Mouse (Mus musculus) kidney, embryonic 14.5 days (tissue): ENCODE results near the gene Hnrnpl. TPM values are rescaled to one million over a fixed set of nuclear protein-coding genes. Genes with fewer than 3 reads are reported as not detected.

Source experiments
- ATAC-seq: fragments of 200-750 bp; cut with Nextera tagmentation; 2 replicates; pipeline ENCODE4 v1.8.0; 2017; ENCODE audit warnings: moderate number of reproducible peaks, mild to moderate bottlenecking, moderate TSS enrichment, moderate library complexity; ENCODE audit not compliant: low FRiP score, low TSS enrichment
- H3K27ac ChIP-seq: fragments of 300-500 bp; sonication (generic); 2 replicates; pipeline ENCODE4 v1.5.1; 2014; ENCODE audit warnings: low read depth, mild to moderate bottlenecking, low read length, moderate library complexity, mixed read lengths
- H3K27me3 ChIP-seq: fragments of 300-500 bp; sonication (generic); 2 replicates; pipeline ENCODE4 v1.6.1; 2014; ENCODE audit warnings: mild to moderate bottlenecking, low read length; ENCODE audit not compliant: control insufficient read depth, insufficient read depth
- H3K36me3 ChIP-seq: fragments of 300-500 bp; sonication (generic); 2 replicates; pipeline ENCODE4 v1.6.1; 2014; ENCODE audit warnings: low read length, mixed read lengths; ENCODE audit not compliant: control insufficient read depth, insufficient read depth
- H3K4me1 ChIP-seq: fragments of 300-500 bp; sonication (generic); 2 replicates; pipeline ENCODE4 v1.6.1; 2014; ENCODE audit warnings: low read length, mixed read lengths; ENCODE audit not compliant: control insufficient read depth, insufficient read depth
- H3K4me2 ChIP-seq: fragments of 300-500 bp; sonication (generic); replicated peaks from 2 replicates; pipeline ENCODE4 v1.6.1; 2014; ENCODE audit warnings: low read depth, mild to moderate bottlenecking, low read length
- H3K4me3 ChIP-seq: fragments of 300-500 bp; sonication (generic); 2 replicates; pipeline ENCODE4 v1.5.1; 2014; ENCODE audit warnings: mild to moderate bottlenecking, low read length
- H3K9ac ChIP-seq: fragments of 300-500 bp; sonication (generic); 2 replicates; pipeline ENCODE4 v1.6.1; 2014; ENCODE audit warnings: low read depth, mild to moderate bottlenecking, low read length, moderate library complexity
- H3K9me3 ChIP-seq: fragments of 300-500 bp; sonication (generic); 2 replicates; pipeline ENCODE4 v1.6.1; 2016; ENCODE audit warnings: low read length; ENCODE audit not compliant: control insufficient read depth
- WGBS: fragments of 180-500 bp; shearing (Covaris S2); extraction: QIAGEN DNeasy Blood & Tissue Kit; methylation state at CpG from one replicate; pipeline ENCODE4 v1.1.7; 2014; 5-methylcytosine and 5-hydroxymethylcytosine counted together
- polyA plus RNA-seq: library from polyadenylated mRNA; unstranded; fragments of >200 nt; fragmentation: Nextera tagmentation; extraction: Ambion mirVana; gene quantifications from 2 replicates; pipeline ENCODE4 v1.2.1, GENCODE M21; 2014

The Hnrnpl gene
- polyA plus RNA-seq, 1 experiment from 2014 or later: 283 TPM

DNA sequence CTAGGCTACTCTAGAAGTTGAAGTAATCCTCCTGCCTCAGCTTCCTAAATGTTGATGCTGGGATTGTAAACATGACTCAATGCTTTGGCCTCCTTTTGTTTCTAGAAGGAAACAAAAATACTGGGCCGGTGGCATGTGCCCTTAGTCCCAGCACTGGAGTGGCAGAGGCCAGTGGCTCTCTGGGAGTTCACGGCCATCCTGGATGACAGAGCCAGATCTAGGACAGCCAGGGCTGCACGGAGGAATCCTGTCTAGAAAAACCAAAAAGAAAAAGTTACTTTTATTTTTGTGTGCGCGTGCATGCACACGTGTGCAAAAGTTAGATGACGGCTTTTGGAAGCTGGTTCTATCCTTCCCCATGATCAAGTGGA lies 18.0 kb downstream of the Hnrnpl start:
- peaks cover 26% of the 10 kb centered on the region for H3K36me3 ChIP-seq
- 95% methylated on average over 7 of the region's 7 CpGs for WGBS
- H3K9ac ChIP-seq: 0 out of 2 replicates have a peak overlapping the region, but pooled peaks have one; percentile 66
- no peak for ATAC-seq
- H3K4me2 ChIP-seq: peak overlapping the region; percentile 53
- no peak overlapping the region for H3K4me3 ChIP-seq
- no peaks in the 10 kb centered on the region for H3K4me1 ChIP-seq
- no peak overlapping the region; the same call in 1 of the 2 replicates for H3K27ac ChIP-seq
- H3K27me3 ChIP-seq: no peaks in the 10 kb centered on the region
- H3K9me3 ChIP-seq: peaks cover 2% of the 10 kb centered on the region; the same call in 1 of the 2 replicates

DNA sequence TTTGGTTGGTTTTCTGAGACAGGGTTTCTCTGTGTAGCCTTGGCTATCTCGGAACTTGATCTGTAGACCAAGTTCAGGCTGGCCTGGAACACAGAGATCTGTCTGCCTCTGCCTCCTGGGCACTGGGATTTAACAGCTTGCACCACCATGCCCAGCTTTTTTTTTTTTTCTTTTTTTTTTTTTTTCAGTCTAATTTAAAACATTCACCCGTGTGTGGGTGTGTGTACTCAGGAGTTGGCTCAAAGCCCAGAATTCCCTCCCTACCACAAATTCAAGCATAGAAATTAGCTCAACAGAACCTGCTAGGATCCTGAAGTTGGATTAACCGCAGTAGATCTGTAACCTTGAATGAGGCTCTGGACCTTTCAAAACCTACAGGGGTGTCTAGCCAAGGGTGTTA lies 19.0 kb downstream of the Hnrnpl start:
- WGBS: 56% methylated on average over 3 of the region's 3 CpGs
- Histone ChIP-seq H3K9me3 (peaks cover 2% of the 10 kb centered on the region; the same call in 1 of the 2 replicates), H3K27me3 (no peaks in the 10 kb centered on the region), H3K4me1 (no peaks in the 10 kb centered on the region), H3K9ac (no peak overlapping the region), H3K4me2 (no peak overlapping the region), H3K36me3 (peaks cover 23% of the 10 kb centered on the region), H3K27ac (no peak overlapping the region), H3K4me3 (no peak overlapping the region)
- ATAC-seq: no peak

DNA sequence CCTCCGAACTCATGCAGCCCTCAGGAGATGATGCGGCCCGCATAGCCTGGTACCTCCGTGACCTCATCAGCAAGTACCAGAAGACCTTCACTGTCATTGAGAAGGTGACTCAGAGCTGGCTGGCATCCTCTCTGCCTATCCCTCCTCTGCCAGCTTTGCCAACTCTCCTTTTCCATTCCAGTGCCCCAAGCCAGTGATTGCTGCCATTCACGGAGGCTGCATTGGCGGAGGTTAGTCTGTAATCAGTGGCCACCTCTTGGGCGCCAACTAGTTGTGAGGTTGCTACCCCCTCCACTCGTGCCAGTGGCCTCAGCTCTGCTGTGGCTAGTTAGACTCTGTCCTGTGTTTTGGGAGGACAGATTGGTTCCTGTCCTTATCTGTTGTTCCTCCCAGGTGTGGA lies 21.5 kb downstream of the Hnrnpl start:
- Histone ChIP-seq H3K9me3 (peaks cover 2% of the 10 kb centered on the region; the same call in 1 of the 2 replicates), H3K4me2 (no peak overlapping the region), H3K9ac (no peak overlapping the region), H3K36me3 (peaks cover 16% of the 10 kb centered on the region), H3K27ac (no peak overlapping the region), H3K27me3 (no peaks in the 10 kb centered on the region), H3K4me3 (no peak overlapping the region), H3K4me1 (no peaks in the 10 kb centered on the region)
- 94% methylated on average over 8 of the region's 8 CpGs for WGBS
- ATAC-seq: no peak

DNA sequence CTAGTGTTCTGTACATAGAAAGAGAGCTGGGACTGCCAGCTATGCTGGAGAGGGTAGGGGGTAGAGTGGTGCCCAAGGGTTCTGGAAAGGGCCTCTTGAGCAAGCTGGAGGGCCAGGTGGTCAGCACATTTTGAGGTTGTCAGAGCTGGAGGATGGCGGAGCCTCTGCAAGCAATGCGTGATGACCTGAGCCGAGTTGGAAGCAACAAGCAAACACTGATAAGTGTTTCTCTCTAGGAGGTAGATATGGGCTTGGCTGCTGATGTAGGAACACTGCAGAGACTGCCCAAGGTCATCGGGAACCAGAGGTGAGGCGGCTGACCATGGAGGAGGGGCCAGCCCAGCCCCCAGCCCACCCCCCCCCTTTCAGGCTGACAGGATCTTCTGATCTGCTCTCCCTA lies 22.6 kb downstream of the Hnrnpl start:
- Histone ChIP-seq H3K4me3 (no peak overlapping the region), H3K4me1 (no peaks in the 10 kb centered on the region), H3K36me3 (peaks cover 16% of the 10 kb centered on the region), H3K9ac (no peak overlapping the region), H3K4me2 (no peak overlapping the region), H3K27ac (no peak overlapping the region), H3K9me3 (peaks cover 2% of the 10 kb centered on the region; the same call in 1 of the 2 replicates), H3K27me3 (no peaks in the 10 kb centered on the region)
- ATAC-seq: no peak
- 81% methylated on average over 5 of the region's 5 CpGs for WGBS

DNA sequence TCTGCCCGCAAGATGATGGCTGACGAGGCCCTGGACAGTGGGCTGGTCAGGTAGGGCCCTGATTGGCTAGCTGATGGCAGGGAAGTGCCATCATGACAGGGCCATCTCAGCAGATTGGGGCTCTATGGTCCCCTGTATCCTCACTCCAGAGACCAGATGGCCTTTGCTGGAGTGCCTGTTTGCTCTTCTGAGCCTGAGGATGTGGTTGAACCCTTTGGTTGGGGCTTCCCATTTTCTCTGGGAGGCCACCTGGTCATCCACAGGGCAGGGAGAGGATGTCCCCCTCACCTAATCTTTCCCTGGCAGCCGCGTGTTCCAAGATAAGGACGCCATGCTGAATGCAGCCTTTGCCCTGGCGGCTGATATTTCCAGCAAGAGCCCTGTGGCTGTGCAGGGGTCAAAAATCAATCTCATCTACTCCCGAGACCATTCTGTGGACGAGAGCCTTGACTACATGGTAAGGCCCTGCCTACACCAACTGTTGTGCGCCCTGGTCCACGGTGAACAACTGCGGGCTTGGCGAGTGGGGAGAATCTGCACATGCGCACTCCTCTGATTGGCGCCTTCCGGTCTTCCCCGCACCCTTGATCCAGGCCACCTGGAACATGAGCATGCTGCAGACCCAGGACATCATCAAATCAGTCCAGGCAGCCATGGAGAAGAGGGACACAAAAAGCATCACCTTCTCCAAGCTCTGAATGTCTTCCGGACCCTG lies 23.2 kb downstream of the Hnrnpl start:
- H3K36me3 ChIP-seq: peaks cover 16% of the 10 kb centered on the region
- no peak overlapping the region for H3K27ac ChIP-seq
- H3K4me3 ChIP-seq: no peak overlapping the region
- H3K9ac ChIP-seq: no peak overlapping the region
- WGBS: 90% methylated on average over 17 of the region's 17 CpGs
- no peak for ATAC-seq
- peaks cover 2% of the 10 kb centered on the region; the same call in 1 of the 2 replicates for H3K9me3 ChIP-seq
- no peaks in the 10 kb centered on the region for H3K4me1 ChIP-seq
- H3K27me3 ChIP-seq: no peaks in the 10 kb centered on the region
- no peak overlapping the region for H3K4me2 ChIP-seq

DNA sequence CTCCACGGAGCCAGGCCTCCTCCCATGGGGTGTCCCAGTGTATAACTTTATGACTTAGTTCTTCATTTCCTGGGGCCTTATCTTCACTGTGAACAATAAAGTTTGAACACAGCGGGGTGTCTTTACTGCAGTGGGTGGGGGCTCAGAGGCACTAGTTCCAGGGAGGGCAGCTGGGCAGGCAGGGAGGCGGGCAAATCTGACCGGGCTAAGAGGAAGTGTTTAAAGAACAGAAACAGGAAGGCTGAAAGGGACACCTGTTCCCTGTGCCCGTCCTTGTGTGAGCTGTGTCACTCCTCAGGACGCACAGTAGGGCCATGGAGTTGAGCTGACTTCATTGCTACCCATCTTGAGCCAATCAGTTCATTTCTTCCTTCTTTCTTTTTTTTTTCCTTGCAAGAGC lies 23.8 kb downstream of the Hnrnpl start:
- ATAC-seq: no peak
- WGBS: 60% methylated on average over 6 of the region's 6 CpGs
- no peaks in the 10 kb centered on the region for H3K4me1 ChIP-seq
- H3K27me3 ChIP-seq: no peaks in the 10 kb centered on the region
- H3K36me3 ChIP-seq: peaks cover 16% of the 10 kb centered on the region
- no peak overlapping the region for H3K27ac ChIP-seq
- H3K9me3 ChIP-seq: peaks cover 2% of the 10 kb centered on the region; the same call in 1 of the 2 replicates
- no peak overlapping the region for H3K4me3 ChIP-seq
- H3K4me2 ChIP-seq: no peak overlapping the region
- no peak overlapping the region for H3K9ac ChIP-seq

DNA sequence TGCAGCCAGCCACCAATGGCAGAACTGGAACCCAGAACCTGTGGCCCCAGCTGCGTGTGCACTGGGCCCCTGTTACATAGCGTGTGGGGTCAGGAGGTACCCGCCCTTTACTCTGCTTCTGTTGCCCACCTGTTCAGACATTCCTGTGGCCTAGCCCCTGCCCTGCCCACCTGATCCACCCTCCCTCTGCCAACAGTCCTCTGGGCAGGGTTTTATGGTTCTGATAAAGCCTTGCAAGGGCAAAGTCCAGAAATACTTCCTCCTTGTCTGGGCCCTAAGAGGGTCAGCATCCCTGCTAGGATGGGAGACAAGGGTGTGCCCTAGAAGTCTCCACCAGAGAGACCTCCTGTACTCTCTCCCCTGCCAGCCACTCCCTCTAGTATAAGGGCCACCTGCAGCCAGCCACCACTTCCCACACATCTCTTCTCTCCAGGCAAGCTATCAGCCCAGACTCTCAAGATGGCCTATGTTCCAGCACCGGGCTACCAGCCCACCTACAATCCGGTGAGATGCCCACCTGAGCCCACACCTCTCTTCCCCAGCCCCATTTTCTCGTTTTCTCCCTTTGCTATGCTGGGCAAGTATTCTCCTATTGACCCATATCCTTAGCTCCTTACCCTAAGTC lies 25.5 kb downstream of the Hnrnpl start, which contains the start of gene Lgals4:
Gene Lgals4 (plus strand): TSS at position 132 of the 625 bp plus-strand sequence.
- WGBS: 84% methylated on average over 6 of the region's 6 CpGs
- peaks cover 16% of the 10 kb centered on the region for H3K36me3 ChIP-seq
- H3K9me3 ChIP-seq: peaks cover 2% of the 10 kb centered on the region; the same call in 1 of the 2 replicates
- ATAC-seq: no peak
- H3K4me3 ChIP-seq: no peak within 1 kb of the TSS
- no peaks in the 10 kb centered on the region for H3K27me3 ChIP-seq
- no peak within 1 kb of the TSS for H3K9ac ChIP-seq
- no peak within 1 kb of the TSS for H3K4me2 ChIP-seq
- no peaks in the 10 kb centered on the region for H3K4me1 ChIP-seq
- no peak within 1 kb of the TSS for H3K27ac ChIP-seq

DNA sequence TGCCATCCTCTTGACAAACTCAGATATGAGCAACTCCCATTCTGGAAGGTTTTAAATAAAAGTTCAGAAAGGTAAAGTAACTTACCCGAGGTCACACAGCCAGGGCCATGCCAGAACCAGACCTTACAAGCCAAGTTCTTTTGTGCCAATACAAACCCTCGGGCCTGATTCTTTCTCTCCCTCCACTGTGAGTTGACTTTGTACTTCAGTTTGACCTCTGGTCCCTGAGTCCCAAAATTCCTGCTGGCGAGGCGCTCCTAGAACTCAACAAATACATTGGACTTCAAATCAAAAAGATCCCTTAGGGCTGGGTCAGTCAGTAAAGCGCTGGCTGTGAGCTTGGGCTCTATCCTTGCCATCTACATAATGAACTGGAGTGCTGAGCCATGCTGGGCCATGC lies 28.6 kb downstream of the Hnrnpl start:
- no peak overlapping the region for H3K4me3 ChIP-seq
- H3K4me1 ChIP-seq: no peaks in the 10 kb centered on the region
- no peak for ATAC-seq
- H3K27ac ChIP-seq: no peak overlapping the region
- no peak overlapping the region for H3K9ac ChIP-seq
- no peaks in the 10 kb centered on the region for H3K27me3 ChIP-seq
- H3K36me3 ChIP-seq: peaks cover 2% of the 10 kb centered on the region; the same call in 1 of the 2 replicates
- WGBS: 87% methylated on average over 5 of the region's 5 CpGs
- no peak overlapping the region for H3K4me2 ChIP-seq
- H3K9me3 ChIP-seq: no peaks in the 10 kb centered on the region

DNA sequence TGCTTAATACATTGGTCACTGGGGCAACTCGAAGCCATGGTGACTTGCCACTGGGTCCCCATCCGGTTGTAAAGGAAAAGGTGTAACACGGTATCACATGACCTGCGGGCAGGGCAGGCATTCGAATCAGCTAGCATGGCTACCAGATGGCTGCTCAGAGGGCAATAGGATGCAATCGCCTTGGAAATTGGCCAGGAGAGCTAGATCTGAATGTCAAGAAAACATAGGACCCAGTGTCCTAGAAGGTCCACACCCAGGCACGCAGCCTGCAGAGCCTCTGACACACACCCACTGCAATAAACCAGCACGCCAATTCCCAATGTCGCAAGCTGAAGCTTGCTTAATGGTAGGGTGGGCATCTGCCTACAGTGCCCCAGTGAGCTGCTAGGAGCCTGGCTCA lies 30.0 kb downstream of the Hnrnpl start:
- Histone ChIP-seq H3K4me1 (no peaks in the 10 kb centered on the region), H3K27ac (no peak overlapping the region), H3K9ac (no peak overlapping the region), H3K4me2 (no peak overlapping the region), H3K9me3 (no peaks in the 10 kb centered on the region), H3K27me3 (no peaks in the 10 kb centered on the region), H3K4me3 (no peak overlapping the region), H3K36me3 (no peaks in the 10 kb centered on the region)
- ATAC-seq: no peak
- WGBS: 62% methylated on average over 9 of the region's 9 CpGs
